Mouse (Mus musculus) heart, embryonic 12.5 days (tissue): ENCODE measurements at regions not wholly inside any gene's neighbourhood (a gene's known extent, or its start where the extent isn't known, plus 50 kb on each side); places are given as distances from the start of the nearest gene placed in this dataset.

Experiments used
- ATAC-seq: fragments of 200-750 bp; cut with Nextera tagmentation; 2 replicates; pipeline ENCODE4 v1.8.0; 2017; ENCODE audit warnings: moderate TSS enrichment, moderate library complexity; ENCODE audit not compliant: insufficient number of reproducible peaks, low FRiP score
- H3K27ac ChIP-seq: fragments of 300-500 bp; sonication (generic); 2 replicates; pipeline ENCODE4 v1.5.1; 2016; ENCODE audit warnings: mild to moderate bottlenecking, moderate library complexity; ENCODE audit not compliant: poor library complexity, severe bottlenecking
- H3K27me3 ChIP-seq: fragments of 300-500 bp; sonication (generic); replicated peaks from 2 replicates; pipeline ENCODE4 v1.6.1; 2016; ENCODE audit warnings: mild to moderate bottlenecking, moderate library complexity
- H3K36me3 ChIP-seq: fragments of 300-500 bp; sonication (generic); 2 replicates; pipeline ENCODE4 v1.6.1; 2016; ENCODE audit warnings: mild to moderate bottlenecking, moderate library complexity
- H3K4me1 ChIP-seq: fragments of 300-500 bp; sonication (generic); replicated peaks from 2 replicates; pipeline ENCODE4 v1.6.1; 2016; ENCODE audit warnings: mild to moderate bottlenecking
- H3K4me2 ChIP-seq: fragments of 300-500 bp; sonication (generic); 2 replicates; pipeline ENCODE4 v1.6.1; 2016; ENCODE audit warnings: mild to moderate bottlenecking, moderate library complexity
- H3K4me3 ChIP-seq: fragments of 300-500 bp; sonication (generic); 2 replicates; pipeline ENCODE4 v1.5.1; 2016; ENCODE audit warnings: mild to moderate bottlenecking
- H3K9ac ChIP-seq: fragments of 300-500 bp; sonication (generic); 2 replicates; pipeline ENCODE4 v1.6.1; 2016; ENCODE audit warnings: mild to moderate bottlenecking, moderate library complexity
- H3K9me3 ChIP-seq: fragments of 300-500 bp; sonication (generic); replicated peaks from 2 replicates; pipeline ENCODE4 v1.6.1; 2016; ENCODE audit warnings: mild to moderate bottlenecking, moderate library complexity
- WGBS: fragments of 180-500 bp; shearing (Covaris S2); methylation state at CpG from one replicate; pipeline ENCODE4 v1.1.7; 2016; 5-methylcytosine and 5-hydroxymethylcytosine counted together

GRCm38 (mm10) chr4:125765171-125765570 lies 259.2 kb upstream of the Csf3r start:
- no peaks in the 10 kb centered on the region for H3K27me3 ChIP-seq
- no peaks in the 10 kb centered on the region for H3K36me3 ChIP-seq
- H3K9ac ChIP-seq: no peak overlapping the region
- 79% methylated on average over 8 of the region's 8 CpGs for WGBS
- no peaks in the 10 kb centered on the region for H3K4me1 ChIP-seq
- no peak for ATAC-seq
- no peak overlapping the region for H3K27ac ChIP-seq
- H3K4me2 ChIP-seq: no peak overlapping the region
- no peak overlapping the region for H3K4me3 ChIP-seq
- no peaks in the 10 kb centered on the region for H3K9me3 ChIP-seq

- WGBS: 61% methylated on average over 4 of the region's 4 CpGs
- H3K9me3 ChIP-seq: no peaks in the 10 kb centered on the region
- H3K4me1 ChIP-seq: no peaks in the 10 kb centered on the region
- no peak overlapping the region for H3K4me3 ChIP-seq
- no peak overlapping the region for H3K4me2 ChIP-seq
- no peak for ATAC-seq
- no peak overlapping the region for H3K9ac ChIP-seq
- H3K36me3 ChIP-seq: no peaks in the 10 kb centered on the region
- H3K27ac ChIP-seq: no peak overlapping the region
- H3K27me3 ChIP-seq: peaks cover 40% of the 10 kb centered on the region
These were observed 247.2 kb upstream of the Csf3r start for GRCm38 (mm10) chr4:125777126-125777525.

GRCm38 (mm10) chr4:125780113-125780512 lies 244.2 kb upstream of the Csf3r start:
- Histone ChIP-seq H3K4me3 (no peak overlapping the region), H3K9me3 (no peaks in the 10 kb centered on the region), H3K27ac (no peak overlapping the region), H3K4me2 (no peak overlapping the region), H3K27me3 (peaks cover 54% of the 10 kb centered on the region), H3K4me1 (no peaks in the 10 kb centered on the region), H3K9ac (no peak overlapping the region), H3K36me3 (no peaks in the 10 kb centered on the region)
- no peak for ATAC-seq
- WGBS: 30% methylated on average over 4 of the region's 4 CpGs

- Histone ChIP-seq H3K9me3 (no peaks in the 10 kb centered on the region), H3K4me2 (no peak overlapping the region), H3K4me1 (no peaks in the 10 kb centered on the region), H3K27ac (no peak overlapping the region), H3K36me3 (no peaks in the 10 kb centered on the region), H3K27me3 (peaks cover 54% of the 10 kb centered on the region), H3K9ac (no peak overlapping the region), H3K4me3 (no peak overlapping the region)
- WGBS: 14% methylated on average over 12 of the region's 12 CpGs
- no peak for ATAC-seq
These were observed 243.3 kb upstream of the Csf3r start for GRCm38 (mm10) chr4:125780921-125781487.

GRCm38 (mm10) chr4:125782346-125782745 lies 242.0 kb upstream of the Csf3r start:
- 68% methylated on average over 3 of the region's 3 CpGs for WGBS
- no peak overlapping the region for H3K4me3 ChIP-seq
- H3K36me3 ChIP-seq: no peaks in the 10 kb centered on the region
- H3K27me3 ChIP-seq: peaks cover 54% of the 10 kb centered on the region
- no peaks in the 10 kb centered on the region for H3K4me1 ChIP-seq
- no peaks in the 10 kb centered on the region for H3K9me3 ChIP-seq
- no peak overlapping the region for H3K4me2 ChIP-seq
- no peak for ATAC-seq
- no peak overlapping the region for H3K27ac ChIP-seq
- H3K9ac ChIP-seq: no peak overlapping the region

GRCm38 (mm10) chr4:125786083-125786482 lies 238.3 kb upstream of the Csf3r start:
- Histone ChIP-seq H3K4me3 (no peak overlapping the region), H3K9me3 (no peaks in the 10 kb centered on the region), H3K27me3 (peaks cover 24% of the 10 kb centered on the region), H3K4me2 (no peak overlapping the region), H3K36me3 (no peaks in the 10 kb centered on the region), H3K27ac (no peak overlapping the region), H3K9ac (no peak overlapping the region), H3K4me1 (no peaks in the 10 kb centered on the region)
- 36% methylated on average over 3 of the region's 3 CpGs for WGBS
- no peak for ATAC-seq

GRCm38 (mm10) chr4:125794679-125795078 lies 229.7 kb upstream of the Csf3r start:
- peaks cover 8% of the 10 kb centered on the region; the same call in 1 of the 2 replicates for H3K9me3 ChIP-seq
- no peaks in the 10 kb centered on the region for H3K27me3 ChIP-seq
- 58% methylated on average over 4 of the region's 4 CpGs for WGBS
- H3K4me2 ChIP-seq: no peak overlapping the region
- no peak overlapping the region for H3K27ac ChIP-seq
- no peaks in the 10 kb centered on the region for H3K4me1 ChIP-seq
- H3K36me3 ChIP-seq: no peaks in the 10 kb centered on the region
- H3K4me3 ChIP-seq: no peak overlapping the region
- H3K9ac ChIP-seq: no peak overlapping the region
- no peak for ATAC-seq

GRCm38 (mm10) chr4:125807923-125808322 lies 216.4 kb upstream of the Csf3r start:
- no peak overlapping the region for H3K4me2 ChIP-seq
- WGBS: 80% methylated on average over 4 of the region's 4 CpGs
- no peak overlapping the region for H3K9ac ChIP-seq
- peaks cover 4% of the 10 kb centered on the region for H3K27me3 ChIP-seq
- H3K27ac ChIP-seq: no peak overlapping the region
- no peaks in the 10 kb centered on the region for H3K36me3 ChIP-seq
- ATAC-seq: no peak
- no peaks in the 10 kb centered on the region for H3K4me1 ChIP-seq
- H3K4me3 ChIP-seq: no peak overlapping the region
- no peaks in the 10 kb centered on the region for H3K9me3 ChIP-seq

- H3K4me1 ChIP-seq: no peaks in the 10 kb centered on the region
- no peaks in the 10 kb centered on the region for H3K36me3 ChIP-seq
- H3K9me3 ChIP-seq: no peaks in the 10 kb centered on the region
- no peak overlapping the region for H3K4me3 ChIP-seq
- no peak overlapping the region for H3K9ac ChIP-seq
- H3K27ac ChIP-seq: no peak overlapping the region
- no peak for ATAC-seq
- peaks cover 4% of the 10 kb centered on the region for H3K27me3 ChIP-seq
- no peak overlapping the region for H3K4me2 ChIP-seq
- WGBS: 43% methylated on average over 9 of the region's 9 CpGs
These were observed 214.8 kb upstream of the Csf3r start for GRCm38 (mm10) chr4:125809446-125810108.

- H3K36me3 ChIP-seq: no peaks in the 10 kb centered on the region
- WGBS: 72% methylated on average over 8 of the region's 8 CpGs
- H3K9ac ChIP-seq: no peak overlapping the region
- no peaks in the 10 kb centered on the region for H3K4me1 ChIP-seq
- H3K4me2 ChIP-seq: no peak overlapping the region
- H3K27ac ChIP-seq: no peak overlapping the region
- no peaks in the 10 kb centered on the region for H3K9me3 ChIP-seq
- H3K4me3 ChIP-seq: no peak overlapping the region
- no peak for ATAC-seq
- peaks cover 4% of the 10 kb centered on the region for H3K27me3 ChIP-seq
These were observed 214.1 kb upstream of the Csf3r start for GRCm38 (mm10) chr4:125810247-125810646.

- Histone ChIP-seq H3K27me3 (peaks cover 25% of the 10 kb centered on the region), H3K4me1 (no peaks in the 10 kb centered on the region), H3K9me3 (no peaks in the 10 kb centered on the region), H3K4me2 (no peak overlapping the region), H3K9ac (no peak overlapping the region), H3K36me3 (no peaks in the 10 kb centered on the region), H3K27ac (no peak overlapping the region), H3K4me3 (no peak overlapping the region)
- ATAC-seq: peak; percentile 51
- WGBS: 28% methylated on average over 12 of the region's 12 CpGs
These were observed 210.0 kb upstream of the Csf3r start for GRCm38 (mm10) chr4:125814311-125814710.

GRCm38 (mm10) chr4:125815276-125815675 lies 209.1 kb upstream of the Csf3r start:
- H3K4me3 ChIP-seq: no peak overlapping the region
- no peaks in the 10 kb centered on the region for H3K36me3 ChIP-seq
- no peak for ATAC-seq
- H3K9me3 ChIP-seq: no peaks in the 10 kb centered on the region
- no peak overlapping the region for H3K4me2 ChIP-seq
- no peak overlapping the region for H3K9ac ChIP-seq
- peaks cover 25% of the 10 kb centered on the region for H3K27me3 ChIP-seq
- WGBS: 69% methylated on average over 3 of the region's 3 CpGs
- H3K4me1 ChIP-seq: no peaks in the 10 kb centered on the region
- no peak overlapping the region for H3K27ac ChIP-seq
